Mouse (Mus musculus) lung, embryonic 15.5 days (tissue): Measurements from ENCODE around the gene Smarca2. TPM values are rescaled to one million over a fixed set of nuclear protein-coding genes. Genes with fewer than 3 reads are reported as not detected.
A peak's percentile ranks its signal among the peaks of the same experiment; 100 is the strongest.

Experiments
- ATAC-seq: fragments of 200-750 bp; cut with Nextera tagmentation; 2 replicates; pipeline ENCODE4 v1.8.0; 2017; ENCODE audit warnings: moderate number of reproducible peaks, borderline replicate concordance; ENCODE audit not compliant: low FRiP score, low TSS enrichment; ENCODE audit errors: extremely low read depth
- H3K27ac ChIP-seq: fragments of 300-500 bp; sonication (generic); 2 replicates; pipeline ENCODE4 v1.5.1; 2015; ENCODE audit warnings: moderate library complexity, mild to moderate bottlenecking, inconsistent platforms
- H3K27me3 ChIP-seq: fragments of 300-500 bp; sonication (generic); 2 replicates; pipeline ENCODE4 v1.6.1; 2015; ENCODE audit warnings: inconsistent platforms
- H3K36me3 ChIP-seq: fragments of 300-500 bp; sonication (generic); 2 replicates; pipeline ENCODE4 v1.6.1; 2015; ENCODE audit warnings: inconsistent platforms
- H3K4me1 ChIP-seq: fragments of 300-500 bp; sonication (generic); 2 replicates; pipeline ENCODE4 v1.6.1; 2015; ENCODE audit warnings: inconsistent platforms
- H3K4me2 ChIP-seq: fragments of 300-500 bp; sonication (generic); 2 replicates; pipeline ENCODE4 v1.6.1; 2015; ENCODE audit warnings: inconsistent platforms, mild to moderate bottlenecking, moderate library complexity
- H3K4me3 ChIP-seq: fragments of 300-500 bp; sonication (generic); 2 replicates; pipeline ENCODE4 v1.5.1; 2015; ENCODE audit warnings: mild to moderate bottlenecking, inconsistent platforms
- H3K9ac ChIP-seq: fragments of 300-500 bp; sonication (generic); 2 replicates; pipeline ENCODE4 v1.6.1; 2015; ENCODE audit warnings: inconsistent platforms
- H3K9me3 ChIP-seq: fragments of 300-500 bp; sonication (generic); 2 replicates; pipeline ENCODE4 v1.6.1; 2016; ENCODE audit warnings: inconsistent platforms
- WGBS: fragments of 180-500 bp; shearing (Covaris S2); methylation state at CpG from one replicate; pipeline ENCODE4 v1.1.7; 2015; 5-methylcytosine and 5-hydroxymethylcytosine counted together
- polyA plus RNA-seq: library from polyadenylated mRNA; unstranded; fragments of >200 nt; fragmentation: Nextera tagmentation; extraction: Ambion mirVana; gene quantifications from 2 replicates; pipeline ENCODE4 v1.2.1, GENCODE M21; 2015

Smarca2 gene
- 38.0 and 45.3 TPM in 2 replicates for polyA plus RNA-seq

- H3K27ac ChIP-seq: peak within 1 kb of the TSS; percentile 94
- H3K4me3 ChIP-seq: peak within 1 kb of the TSS; percentile 83
- H3K4me1 ChIP-seq: 0 out of 2 replicates have a peak, but pooled peaks cover 12% of the 10 kb centered on the region
- WGBS: under 1% methylated on average over 45 of the region's 45 CpGs
- no peaks in the 10 kb centered on the region; the same call in 1 of the 2 replicates for H3K27me3 ChIP-seq
- H3K36me3 ChIP-seq: no peaks in the 10 kb centered on the region
- H3K9ac ChIP-seq: peak within 1 kb of the TSS; percentile 62
- H3K9me3 ChIP-seq: no peaks in the 10 kb centered on the region
- ATAC-seq: peak; percentile 94
- peak within 1 kb of the TSS; percentile 96 for H3K4me2 ChIP-seq
These were observed at the start of gene Smarca2 for GRCm38 (mm10) chr19:26604755-26605300. Gene Smarca2, plus strand, starts transcription at chr19:26605050.

- H3K4me2 ChIP-seq: no peak overlapping the region
- no peaks in the 10 kb centered on the region for H3K36me3 ChIP-seq
- H3K4me1 ChIP-seq: no peaks in the 10 kb centered on the region
- 70% methylated on average over 2 of the region's 2 CpGs for WGBS
- H3K9ac ChIP-seq: no peak overlapping the region
- ATAC-seq: no peak
- no peaks in the 10 kb centered on the region for H3K27me3 ChIP-seq
- H3K27ac ChIP-seq: no peak overlapping the region
- H3K4me3 ChIP-seq: no peak overlapping the region
- no peaks in the 10 kb centered on the region for H3K9me3 ChIP-seq
These were observed 40.0 kb upstream of the Smarca2 start for GRCm38 (mm10) chr19:26564850-26565249.

- 45% methylated on average over 9 of the region's 9 CpGs for WGBS
- no peaks in the 10 kb centered on the region for H3K27me3 ChIP-seq
These were observed 38.7 kb upstream of the Smarca2 start for GRCm38 (mm10) chr19:26566109-26566508.

GRCm38 (mm10) chr19:26568236-26568635, 36.6 kb upstream of the Smarca2 start:
- no peaks in the 10 kb centered on the region for H3K27me3 ChIP-seq
- H3K9me3 ChIP-seq: no peaks in the 10 kb centered on the region
- no peaks in the 10 kb centered on the region for H3K36me3 ChIP-seq
- ATAC-seq: no peak
- WGBS: 80% methylated on average over 5 of the region's 5 CpGs
- no peaks in the 10 kb centered on the region for H3K4me1 ChIP-seq
- no peak overlapping the region for H3K4me2 ChIP-seq
- no peak overlapping the region for H3K4me3 ChIP-seq
- H3K27ac ChIP-seq: no peak overlapping the region
- H3K9ac ChIP-seq: no peak overlapping the region

More at GRCm38 (mm10) chr19:26566109-26566508, 38.7 kb upstream of the Smarca2 start:
- Histone ChIP-seq H3K27ac (no peak overlapping the region), H3K9me3 (no peaks in the 10 kb centered on the region), H3K36me3 (no peaks in the 10 kb centered on the region), H3K4me3 (no peak overlapping the region), H3K4me1 (no peaks in the 10 kb centered on the region), H3K9ac (no peak overlapping the region), H3K4me2 (no peak overlapping the region)
- ATAC-seq: no peak

- H3K36me3 ChIP-seq: no peaks in the 10 kb centered on the region
- H3K9me3 ChIP-seq: no peaks in the 10 kb centered on the region
- no peak for ATAC-seq
- WGBS: 85% methylated on average over 5 of the region's 5 CpGs
- H3K27me3 ChIP-seq: no peaks in the 10 kb centered on the region
- H3K4me3 ChIP-seq: no peak overlapping the region
- H3K4me1 ChIP-seq: no peaks in the 10 kb centered on the region
- H3K9ac ChIP-seq: no peak overlapping the region
- H3K4me2 ChIP-seq: no peak overlapping the region
- H3K27ac ChIP-seq: no peak overlapping the region
These were observed 35.9 kb upstream of the Smarca2 start for GRCm38 (mm10) chr19:26568941-26569340.

- no peaks in the 10 kb centered on the region for H3K9me3 ChIP-seq
- no peaks in the 10 kb centered on the region for H3K4me1 ChIP-seq
- no peak for ATAC-seq
- WGBS: 94% methylated on average over 1 of the region's 1 CpGs
- H3K27ac ChIP-seq: no peak overlapping the region
- H3K4me2 ChIP-seq: no peak overlapping the region
- H3K4me3 ChIP-seq: no peak overlapping the region
- H3K9ac ChIP-seq: no peak overlapping the region
- no peaks in the 10 kb centered on the region for H3K36me3 ChIP-seq
- H3K27me3 ChIP-seq: no peaks in the 10 kb centered on the region
These were observed 35.4 kb upstream of the Smarca2 start for GRCm38 (mm10) chr19:26569461-26569860.

- H3K27me3 ChIP-seq: no peaks in the 10 kb centered on the region
- H3K9me3 ChIP-seq: no peaks in the 10 kb centered on the region
- no peaks in the 10 kb centered on the region for H3K4me1 ChIP-seq
- WGBS: 75% methylated on average over 5 of the region's 5 CpGs
- no peak overlapping the region for H3K9ac ChIP-seq
- H3K4me3 ChIP-seq: no peak overlapping the region
- H3K4me2 ChIP-seq: no peak overlapping the region
- ATAC-seq: no peak
- H3K27ac ChIP-seq: no peak overlapping the region
- no peaks in the 10 kb centered on the region for H3K36me3 ChIP-seq
These were observed 25.2 kb upstream of the Smarca2 start for GRCm38 (mm10) chr19:26579645-26580044.

GRCm38 (mm10) chr19:26580061-26580460, 24.8 kb upstream of the Smarca2 start:
- H3K4me1 ChIP-seq: no peaks in the 10 kb centered on the region
- H3K9ac ChIP-seq: no peak overlapping the region
- no peaks in the 10 kb centered on the region for H3K27me3 ChIP-seq
- H3K36me3 ChIP-seq: no peaks in the 10 kb centered on the region
- no peak for ATAC-seq
- no peak overlapping the region for H3K4me3 ChIP-seq
- H3K27ac ChIP-seq: no peak overlapping the region
- 85% methylated on average over 1 of the region's 1 CpGs for WGBS
- H3K4me2 ChIP-seq: no peak overlapping the region
- no peaks in the 10 kb centered on the region for H3K9me3 ChIP-seq

GRCm38 (mm10) chr19:26594661-26595060, 10.2 kb upstream of the Smarca2 start:
- no peaks in the 10 kb centered on the region for H3K27me3 ChIP-seq
- H3K4me1 ChIP-seq: no peaks in the 10 kb centered on the region
- no peak overlapping the region for H3K4me3 ChIP-seq
- no peak overlapping the region for H3K4me2 ChIP-seq
- no peak overlapping the region for H3K9ac ChIP-seq
- no peak for ATAC-seq
- H3K27ac ChIP-seq: no peak overlapping the region
- no peaks in the 10 kb centered on the region for H3K9me3 ChIP-seq
- no peaks in the 10 kb centered on the region for H3K36me3 ChIP-seq

GRCm38 (mm10) chr19:26601459-26601858, 3.4 kb upstream of the Smarca2 start:
- H3K27ac ChIP-seq: no peak overlapping the region
- ATAC-seq: no peak
- no peak overlapping the region for H3K4me2 ChIP-seq
- no peaks in the 10 kb centered on the region; the same call in 1 of the 2 replicates for H3K27me3 ChIP-seq
- 0 out of 2 replicates have a peak, but pooled peaks cover 4% of the 10 kb centered on the region for H3K4me1 ChIP-seq
- H3K36me3 ChIP-seq: no peaks in the 10 kb centered on the region
- no peak overlapping the region for H3K9ac ChIP-seq
- no peaks in the 10 kb centered on the region for H3K9me3 ChIP-seq
- WGBS: 70% methylated on average over 3 of the region's 4 CpGs
- H3K4me3 ChIP-seq: no peak overlapping the region

GRCm38 (mm10) chr19:26603296-26603860, 1.5 kb upstream of the Smarca2 start:
- Histone ChIP-seq H3K4me2 (peak overlapping the region; percentile 96), H3K9ac (no peak overlapping the region), H3K9me3 (no peaks in the 10 kb centered on the region), H3K4me3 (no peak overlapping the region), H3K27ac (no peak overlapping the region), H3K27me3 (no peaks in the 10 kb centered on the region; the same call in 1 of the 2 replicates), H3K4me1 (0 out of 2 replicates have a peak, but pooled peaks cover 12% of the 10 kb centered on the region), H3K36me3 (no peaks in the 10 kb centered on the region)
- 42% methylated on average over 2 of the region's 2 CpGs for WGBS
- ATAC-seq: no peak

- peak overlapping the region; percentile 94 for H3K27ac ChIP-seq
- H3K9ac ChIP-seq: peak overlapping the region; percentile 48
- peak; percentile 62 for ATAC-seq
- 0 out of 2 replicates have a peak, but pooled peaks cover 12% of the 10 kb centered on the region for H3K4me1 ChIP-seq
- H3K4me3 ChIP-seq: peak overlapping the region; percentile 83
- peak overlapping the region; percentile 96 for H3K4me2 ChIP-seq
- H3K9me3 ChIP-seq: no peaks in the 10 kb centered on the region
- under 1% methylated on average over 34 of the region's 36 CpGs for WGBS
- no peaks in the 10 kb centered on the region for H3K36me3 ChIP-seq
- H3K27me3 ChIP-seq: no peaks in the 10 kb centered on the region; the same call in 1 of the 2 replicates
These were observed 720 bp upstream of the Smarca2 start for GRCm38 (mm10) chr19:26603906-26604754.
